Mouse (Mus musculus) spleen, postnatal 36 days (tissue): ENCODE data around the gene Rpl36.

Source experiments
- DNase-seq, 2 experiments: peaks; one replicate each; pipeline ENCODE4 v3.0.0; 2022; ENCODE audit warnings: low spot score in 2 of 2, mixed read lengths in 1 of 2

Gene Rpl36

GRCm38 (mm10) chr17:56647546-56647945 is 34.3 kb downstream of the Rpl36 start:
- no peak for DNase-seq

GRCm38 (mm10) chr17:56651801-56652200 is 38.6 kb downstream of the Rpl36 start:
- no peak for DNase-seq

DNA sequence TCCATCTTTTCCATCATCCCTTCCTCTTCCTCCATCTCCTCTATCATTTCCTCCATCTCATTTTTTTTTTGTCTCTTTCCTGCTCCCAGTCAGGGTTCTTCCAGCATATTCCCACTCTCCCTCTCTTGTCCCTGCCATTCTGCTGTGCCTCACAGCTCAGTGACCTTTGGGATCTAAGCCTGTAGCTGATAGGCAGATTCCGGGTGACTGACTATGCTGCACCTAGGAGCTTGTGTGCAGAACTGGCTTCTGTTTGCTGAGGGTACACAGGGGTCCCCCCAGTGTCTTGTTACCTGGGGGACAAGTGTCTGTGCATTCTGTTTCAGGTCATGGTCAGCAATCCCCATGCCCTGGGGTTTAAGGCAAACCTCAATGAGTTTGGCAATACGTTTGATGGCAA is 41.6 kb downstream of the Rpl36 start:
- no peak for DNase-seq

GRCm38 (mm10) chr17:56655311-56655710 is 42.1 kb downstream of the Rpl36 start:
- no peak for DNase-seq

GRCm38 (mm10) chr17:56656171-56656570 is 43.0 kb downstream of the Rpl36 start:
- DNase-seq, result no peak

GRCm38 (mm10) chr17:56663659-56664058 is 50.4 kb downstream of the Rpl36 start:
- no peak for DNase-seq
